Mouse (Mus musculus): ENCODE measurements around the gene Nagpa. TPM values are rescaled to one million over a fixed set of nuclear protein-coding genes. Genes with fewer than 3 reads are reported as not detected.
A peak's percentile ranks its signal among the peaks of the same experiment; 100 is the strongest.

The Nagpa gene
- total and polyA plus RNA-seq, 3 experiments: 34.0 to 60.5 TPM; not detected in 1

GRCm38 (mm10) chr16:5145570-5145969, 58.2 kb downstream of the Nagpa start (continued):
- TF ChIP-seq CHD2 (IDR thresholded peaks at IDR 0.05; ENCODE audit: low read length): no peak
- no peak for TF ChIP-seq POLR2A (IDR thresholded peaks at IDR 0.05; ENCODE audit: control insufficient read depth in 1 of 2, insufficient read depth in 1 of 2, low read depth in 1 of 2, low read length in 2 of 2, poor library complexity in 1 of 2)
- TF ChIP-seq CTCF (IDR thresholded peaks at IDR 0.05 in 2 of 3, conservative IDR thresholded peaks at IDR 0.05 in 1 of 3; ENCODE audit: control insufficient read depth in 1 of 3, insufficient read depth in 1 of 3, low read depth in 2 of 3, low read length in 3 of 3, poor library complexity in 1 of 3, severe bottlenecking in 1 of 3): peak; percentile 49 to 93 (median 69)
- no peak for TF ChIP-seq E2F4 (IDR thresholded peaks at IDR 0.05; ENCODE audit: borderline replicate concordance, low read depth, low read length)
- TF ChIP-seq POLR2AphosphoS2 (IDR thresholded peaks at IDR 0.05; ENCODE audit: low read length): no peak
- peak; percentile 98 for TF ChIP-seq BHLHE40 (IDR thresholded peaks at IDR 0.05; ENCODE audit: borderline replicate concordance, low read depth, low read length)
- TF ChIP-seq JUND (IDR thresholded peaks at IDR 0.05; ENCODE audit: low read depth, low read length): no peak
- no peak for TF ChIP-seq UBTF (IDR thresholded peaks at IDR 0.05; ENCODE audit: borderline replicate concordance, insufficient read depth, low read depth, low read length)
- no peak for TF ChIP-seq NRF1 (IDR thresholded peaks at IDR 0.05; ENCODE audit: insufficient read depth, low read depth, low read length, poor library complexity, severe bottlenecking)
- no peak for TF ChIP-seq ZMIZ1 (IDR thresholded peaks at IDR 0.05; ENCODE audit: low read depth, low read length)
- TF ChIP-seq ZKSCAN1 (IDR thresholded peaks at IDR 0.05; ENCODE audit: low read depth, low read length): no peak
- no peak for TF ChIP-seq MAFK (IDR thresholded peaks at IDR 0.05; ENCODE audit: borderline replicate concordance, low read depth, low read length)
- TF ChIP-seq USF2 (IDR thresholded peaks at IDR 0.05; ENCODE audit: borderline replicate concordance in 1 of 2, insufficient read depth in 1 of 2, low read depth in 1 of 2, low read length in 2 of 2): no peak
- no peak for TF ChIP-seq CHD1 (IDR thresholded peaks at IDR 0.05; ENCODE audit: low read depth, low read length)
- TF ChIP-seq ETS1 (IDR thresholded peaks at IDR 0.05; ENCODE audit: low read depth, low read length): no peak
- no peak for TF ChIP-seq GABPA (IDR thresholded peaks at IDR 0.05; ENCODE audit: low read depth, low read length)

Other genes with a start within 250 kb of the Nagpa start
- gene Anks3, start 239.8 kb downstream of the Nagpa start, total RNA-seq (2012; rRNA removed): 19.9 and 27.1 TPM in 2 replicates
- gene Anks3, start 239.8 kb downstream of the Nagpa start, polyA plus RNA-seq (2012; ENCODE audit: insufficient read depth in 1 of 2, insufficient read length in 2 of 2, low read depth in 1 of 2, low replicate concordance in 2 of 2, missing spikeins in 1 of 2): 10 to 100 TPM in 1 of 2 experiments, not detected in 1; 33.9 TPM
- gene Sept12, start 206.2 kb downstream of the Nagpa start, total RNA-seq (2012; rRNA removed): not detected in 2 replicates
- gene Sept12, start 206.2 kb downstream of the Nagpa start, polyA plus RNA-seq (2012; ENCODE audit: insufficient read depth in 1 of 2, insufficient read length in 2 of 2, low read depth in 1 of 2, low replicate concordance in 2 of 2, missing spikeins in 1 of 2): under 1 TPM in 1 of 2 experiments, not detected in 1; 0.07 TPM
- gene Smim22, start 196.7 kb downstream of the Nagpa start, total RNA-seq (2012; rRNA removed): not detected in 2 replicates
- not detected for gene Smim22, start 196.7 kb downstream of the Nagpa start, polyA plus RNA-seq (2012; ENCODE audit: insufficient read depth in 1 of 2, insufficient read length in 2 of 2, low read depth in 1 of 2, low replicate concordance in 2 of 2, missing spikeins in 1 of 2)
- 1.7 and 1.9 TPM in 2 replicates for gene Rogdi, start 190.5 kb downstream of the Nagpa start, total RNA-seq (2012; rRNA removed)
- gene Rogdi, start 190.5 kb downstream of the Nagpa start, polyA plus RNA-seq (2012; ENCODE audit: insufficient read depth in 1 of 2, insufficient read length in 2 of 2, low read depth in 1 of 2, low replicate concordance in 2 of 2, missing spikeins in 1 of 2): 10 to 100 TPM in 1 of 2 experiments, not detected in 1; 17.8 TPM
- gene Glyr1, start 154.1 kb downstream of the Nagpa start, total RNA-seq (2012; rRNA removed): 63.6 and 68.7 TPM in 2 replicates
- 100 to 1,000 TPM in 1 of 2 experiments, 10 to 100 TPM in 1; 44.8 to 103 TPM for gene Glyr1, start 154.1 kb downstream of the Nagpa start, polyA plus RNA-seq (2012; ENCODE audit: insufficient read depth in 1 of 2, insufficient read length in 2 of 2, low read depth in 1 of 2, low replicate concordance in 2 of 2, missing spikeins in 1 of 2)
- gene Ubn1, start 154.0 kb downstream of the Nagpa start, total RNA-seq (2012; rRNA removed): 14.9 and 18.1 TPM in 2 replicates
- 10 to 100 TPM; 24.9 to 34.5 TPM for gene Ubn1, start 154.0 kb downstream of the Nagpa start, polyA plus RNA-seq (2012; ENCODE audit: insufficient read depth in 1 of 2, insufficient read length in 2 of 2, low read depth in 1 of 2, low replicate concordance in 2 of 2, missing spikeins in 1 of 2)
- gene Ppl, start 71.6 kb downstream of the Nagpa start, total RNA-seq (2012; rRNA removed): not detected in 2 replicates
- gene Ppl, start 71.6 kb downstream of the Nagpa start, polyA plus RNA-seq (2012; ENCODE audit: insufficient read depth in 1 of 2, insufficient read length in 2 of 2, low read depth in 1 of 2, low replicate concordance in 2 of 2, missing spikeins in 1 of 2): under 1 TPM in 1 of 2 experiments, not detected in 1; 0.01 TPM
- gene Sec14l5, start 56.9 kb downstream of the Nagpa start, total RNA-seq (2012; rRNA removed): not detected in 2 replicates
- under 1 TPM in 1 of 2 experiments, not detected in 1; 0.03 TPM for gene Sec14l5, start 56.9 kb downstream of the Nagpa start, polyA plus RNA-seq (2012; ENCODE audit: insufficient read depth in 1 of 2, insufficient read length in 2 of 2, low read depth in 1 of 2, low replicate concordance in 2 of 2, missing spikeins in 1 of 2)
- not detected in 2 replicates for gene AU021092, start 18.3 kb upstream of the Nagpa start, total RNA-seq (2012; rRNA removed)
- gene AU021092, start 18.3 kb upstream of the Nagpa start, polyA plus RNA-seq (2012; ENCODE audit: insufficient read depth in 1 of 2, insufficient read length in 2 of 2, low read depth in 1 of 2, low replicate concordance in 2 of 2, missing spikeins in 1 of 2): not detected
- 38.2 and 46.4 TPM in 2 replicates for gene Alg1, start 29.6 kb upstream of the Nagpa start, total RNA-seq (2012; rRNA removed)
- gene Alg1, start 29.6 kb upstream of the Nagpa start, polyA plus RNA-seq (2012; ENCODE audit: insufficient read depth in 1 of 2, insufficient read length in 2 of 2, low read depth in 1 of 2, low replicate concordance in 2 of 2, missing spikeins in 1 of 2): 10 to 100 TPM in 1 of 2 experiments, not detected in 1; 42.9 TPM
- 21.4 and 26.4 TPM in 2 replicates for gene Eef2kmt, start 52.0 kb upstream of the Nagpa start, total RNA-seq (2012; rRNA removed)
- 10 to 100 TPM in 1 of 2 experiments, not detected in 1; 48.6 TPM for gene Eef2kmt, start 52.0 kb upstream of the Nagpa start, polyA plus RNA-seq (2012; ENCODE audit: insufficient read depth in 1 of 2, insufficient read length in 2 of 2, low read depth in 1 of 2, low replicate concordance in 2 of 2, missing spikeins in 1 of 2)